Comparison of ENCODE assay signal across 8 mouse cellular contexts in genomic region chr2:30928893-30929482, GRCm38 (mm10). TPM values are rescaled to one million over a fixed set of nuclear protein-coding genes. Genes with fewer than 3 reads are reported as not detected.
DNase-seq lines count a peak whose midpoint lies in the region; ATAC-seq and TF ChIP-seq lines count a peak whose summit lies in the region.

No protein-coding gene starts in this region.

- H3K4me3 ChIP-seq in G1E (ENCODE audit: low read depth, low read length): peak overlapping the region; percentile 6; the same call in 1 of the 2 replicates
- H3K4me3 ChIP-seq in erythroblast, embryonic 14.5 days (replicated peaks): peak overlapping the region; percentile 52
- no peak overlapping the region for H3K4me3 ChIP-seq in hindbrain, embryonic 11.5 days (ENCODE audit: low read depth, low read length)
- peak overlapping the region; percentile 32 for H3K4me3 ChIP-seq in lung, embryonic 15.5 days
- peak overlapping the region; percentile 59 for H3K4me3 ChIP-seq in small intestine, adult 2 months (ENCODE audit: low read depth, low read length)

- no peak overlapping the region for H3K9ac ChIP-seq in hindbrain, embryonic 11.5 days (ENCODE audit: low read depth, low read length)
- H3K9ac ChIP-seq in lung, embryonic 15.5 days: no peak overlapping the region

- H3K36me3 ChIP-seq in G1E (replicated peaks): no peaks in the 10 kb centered on the region
- H3K36me3 ChIP-seq in erythroblast, embryonic 14.5 days (ENCODE audit: control insufficient read depth): no peaks in the 10 kb centered on the region
- H3K36me3 ChIP-seq in hindbrain, embryonic 11.5 days (ENCODE audit: control insufficient read depth, insufficient read depth, low read length): no peaks in the 10 kb centered on the region
- no peaks in the 10 kb centered on the region for H3K36me3 ChIP-seq in lung, embryonic 15.5 days
- no peaks in the 10 kb centered on the region for H3K36me3 ChIP-seq in small intestine, adult 2 months (ENCODE audit: control insufficient read depth, insufficient read depth, low read length)

- 34% methylated on average over 12 of the region's 12 CpGs for WGBS in hindbrain, embryonic 11.5 days
- WGBS in lung, embryonic 15.5 days: 31% methylated on average over 12 of the region's 12 CpGs
- WGBS in small intestine, adult 2 months: 14% methylated on average over 12 of the region's 12 CpGs

- TF ChIP-seq CTCF in G1E (IDR thresholded peaks at IDR 0.05; ENCODE audit: low read depth, low read length): no peak
- TF ChIP-seq CTCF in small intestine, adult 2 months (IDR thresholded peaks at IDR 0.05; ENCODE audit: extremely low read depth, insufficient read length, insufficient replicate concordance, low read depth, low read length): no peak

- peaks cover 41% of the 10 kb centered on the region for H3K27me3 ChIP-seq in G1E (ENCODE audit: insufficient read depth, low read length)
- H3K27me3 ChIP-seq in erythroblast, embryonic 14.5 days (ENCODE audit: control insufficient read depth): no peaks in the 10 kb centered on the region
- H3K27me3 ChIP-seq in hindbrain, embryonic 11.5 days (ENCODE audit: control insufficient read depth, insufficient read depth, low read length): no peaks in the 10 kb centered on the region
- no peaks in the 10 kb centered on the region for H3K27me3 ChIP-seq in lung, embryonic 15.5 days
- no peaks in the 10 kb centered on the region for H3K27me3 ChIP-seq in small intestine, adult 2 months (ENCODE audit: control insufficient read depth, insufficient read depth, low read length)

- peaks cover 20% of the 10 kb centered on the region for H3K4me1 ChIP-seq in G1E (ENCODE audit: insufficient read depth, low read depth, low read length)
- H3K4me1 ChIP-seq in erythroblast, embryonic 14.5 days (ENCODE audit: control insufficient read depth): peaks cover 20% of the 10 kb centered on the region
- no peaks in the 10 kb centered on the region for H3K4me1 ChIP-seq in hindbrain, embryonic 11.5 days (replicated peaks; ENCODE audit: control insufficient read depth, insufficient read depth, low read length)
- H3K4me1 ChIP-seq in lung, embryonic 15.5 days: peaks cover 42% of the 10 kb centered on the region
- peaks cover 16% of the 10 kb centered on the region for H3K4me1 ChIP-seq in small intestine, adult 2 months (ENCODE audit: control insufficient read depth, insufficient read depth, insufficient read length, low read length)

- peak; percentile 43 for TF ChIP-seq POLR2A in small intestine, adult 2 months (IDR thresholded peaks at IDR 0.05; ENCODE audit: low read depth, low read length)

- H3K27ac ChIP-seq in hindbrain, embryonic 11.5 days (ENCODE audit: low read depth, low read length): no peak overlapping the region
- H3K27ac ChIP-seq in lung, embryonic 15.5 days: peak overlapping the region; percentile 43; the same call in 1 of the 2 replicates
- H3K27ac ChIP-seq in small intestine, adult 2 months (ENCODE audit: insufficient read depth, low read depth, low read length): peak overlapping the region; percentile 69

- H3K4me2 ChIP-seq in hindbrain, embryonic 11.5 days (replicated peaks; ENCODE audit: low read depth, low read length): peak overlapping the region; percentile 52
- peak overlapping the region; percentile 68 for H3K4me2 ChIP-seq in lung, embryonic 15.5 days

- ATAC-seq in CD4-positive, CD25-positive, alpha-beta regulatory T cell, adult 4 months: no peak
- peak; percentile 54; the same call in 1 of the 2 replicates for ATAC-seq in G1E (ENCODE audit: extremely low read depth, insufficient number of reproducible peaks, low FRiP score, poor library complexity, severe bottlenecking)
- ATAC-seq in hindbrain, embryonic 11.5 days (ENCODE audit: low FRiP score): no peak
- no peak; the same call in 1 of the 2 replicates for ATAC-seq in lung, embryonic 15.5 days (ENCODE audit: borderline replicate concordance, extremely low read depth, low FRiP score, low TSS enrichment)

- H3K9me3 ChIP-seq in G1E (replicated peaks): no peaks in the 10 kb centered on the region
- H3K9me3 ChIP-seq in erythroblast, embryonic 14.5 days (ENCODE audit: control insufficient read depth, low read length): no peaks in the 10 kb centered on the region
- H3K9me3 ChIP-seq in hindbrain, embryonic 11.5 days (ENCODE audit: control insufficient read depth, low read length): no peaks in the 10 kb centered on the region
- H3K9me3 ChIP-seq in lung, embryonic 15.5 days: no peaks in the 10 kb centered on the region

- DNase-seq in CD4-positive, CD25-positive, alpha-beta regulatory T cell, adult 2 months (ENCODE audit: low read depth, low spot score): peak; percentile 20
- DNase-seq in G1E (ENCODE audit: low spot score): no peak
- DNase-seq in hindbrain, embryonic 11.5 days (ENCODE audit: low spot score): no peak
- no peak for DNase-seq in frontal cortex, postnatal 25 days (ENCODE audit: low spot score in 2 of 2)

RNA-seq across cellular contexts. Expression of gene Ptges, which starts 0.7 kb away (rescaled TPM):
- polyA plus RNA-seq in CD4-positive, CD25-positive, alpha-beta regulatory T cell, adult 4 months (2017; shearing (Covaris generic)): not detected
- not detected in 2 replicates for total RNA-seq in G1E (2014; fragmentation: Nextera tagmentation)
- total RNA-seq in G1E (2017): 0.11 and 0.12 TPM in 2 replicates
- not detected in 2 replicates for polyA plus RNA-seq in G1E (2012)
- not detected in 2 replicates for polyA plus RNA-seq in erythroblast, embryonic 14.5 days (2012)
- polyA plus RNA-seq in hindbrain, embryonic 11.5 days (2014; fragmentation: Nextera tagmentation; extraction: Ambion mirVana): 5.5 and 5.6 TPM in 2 replicates
- polyA plus RNA-seq in lung, embryonic 15.5 days (2015; fragmentation: Nextera tagmentation; extraction: Ambion mirVana): 19.3 and 24.1 TPM in 2 replicates
- 5.9 and 10.9 TPM in 2 replicates for polyA plus RNA-seq in small intestine, adult 2 months (2012; rRNA removed)

RNA-seq across cellular contexts. Expression of gene Tor1b, which starts 23.8 kb away (rescaled TPM):
- polyA plus RNA-seq in CD4-positive, CD25-positive, alpha-beta regulatory T cell, adult 4 months (2017; shearing (Covaris generic)): 10 to 100 TPM; 24.5 to 25.6 TPM
- 16.5 and 25.6 TPM in 2 replicates for total RNA-seq in G1E (2014; fragmentation: Nextera tagmentation)
- 34.0 and 36.9 TPM in 2 replicates for total RNA-seq in G1E (2017)
- 12.4 and 12.5 TPM in 2 replicates for polyA plus RNA-seq in G1E (2012)
- 0.83 and 1.4 TPM in 2 replicates for polyA plus RNA-seq in erythroblast, embryonic 14.5 days (2012)
- 18.7 and 21.5 TPM in 2 replicates for polyA plus RNA-seq in hindbrain, embryonic 11.5 days (2014; fragmentation: Nextera tagmentation; extraction: Ambion mirVana)
- 38.6 and 38.7 TPM in 2 replicates for polyA plus RNA-seq in lung, embryonic 15.5 days (2015; fragmentation: Nextera tagmentation; extraction: Ambion mirVana)
- polyA plus RNA-seq in small intestine, adult 2 months (2012; rRNA removed): 8.0 and 8.2 TPM in 2 replicates

RNA-seq across cellular contexts. Expression of gene Tor1a, which starts 38.7 kb away (rescaled TPM):
- polyA plus RNA-seq in CD4-positive, CD25-positive, alpha-beta regulatory T cell, adult 4 months (2017; shearing (Covaris generic)): 10 to 100 TPM; 66.2 to 86.1 TPM
- total RNA-seq in G1E (2014; fragmentation: Nextera tagmentation) (31.2 and 33.0 TPM in 2 replicates), G1E (2017) (45.2 and 47.0 TPM in 2 replicates)
- 94.3 and 129 TPM in 2 replicates for polyA plus RNA-seq in G1E (2012)
- polyA plus RNA-seq in erythroblast, embryonic 14.5 days (2012): 4.8 and 6.5 TPM in 2 replicates
- 73.7 and 83.5 TPM in 2 replicates for polyA plus RNA-seq in hindbrain, embryonic 11.5 days (2014; fragmentation: Nextera tagmentation; extraction: Ambion mirVana)
- 79.3 and 79.4 TPM in 2 replicates for polyA plus RNA-seq in lung, embryonic 15.5 days (2015; fragmentation: Nextera tagmentation; extraction: Ambion mirVana)
- 38.8 and 78.6 TPM in 2 replicates for polyA plus RNA-seq in small intestine, adult 2 months (2012; rRNA removed)

RNA-seq across cellular contexts. Expression of gene BC005624, which starts 53.0 kb away (rescaled TPM):
- polyA plus RNA-seq in CD4-positive, CD25-positive, alpha-beta regulatory T cell, adult 4 months (2017; shearing (Covaris generic)): 100 to 1,000 TPM in 1 of 2 experiments, 10 to 100 TPM in 1; 86.1 to 107 TPM
- total RNA-seq in G1E (2014; fragmentation: Nextera tagmentation) (28.6 and 37.8 TPM in 2 replicates), G1E (2017) (69.3 and 82.1 TPM in 2 replicates)
- polyA plus RNA-seq in G1E (2012): 17.6 and 30.9 TPM in 2 replicates
- 1.8 and 2.2 TPM in 2 replicates for polyA plus RNA-seq in erythroblast, embryonic 14.5 days (2012)
- polyA plus RNA-seq in hindbrain, embryonic 11.5 days (2014; fragmentation: Nextera tagmentation; extraction: Ambion mirVana): 67.5 and 74.6 TPM in 2 replicates
- polyA plus RNA-seq in lung, embryonic 15.5 days (2015; fragmentation: Nextera tagmentation; extraction: Ambion mirVana): 55.6 and 56.9 TPM in 2 replicates
- 5.3 and 9.0 TPM in 2 replicates for polyA plus RNA-seq in small intestine, adult 2 months (2012; rRNA removed)

RNA-seq across cellular contexts. Expression of gene Usp20, which starts 53.1 kb away (rescaled TPM):
- polyA plus RNA-seq in CD4-positive, CD25-positive, alpha-beta regulatory T cell, adult 4 months (2017; shearing (Covaris generic)): 10 to 100 TPM; 11.0 to 25.8 TPM
- 11.8 and 16.6 TPM in 2 replicates for total RNA-seq in G1E (2014; fragmentation: Nextera tagmentation)
- total RNA-seq in G1E (2017): 7.0 and 8.2 TPM in 2 replicates
- polyA plus RNA-seq in G1E (2012): 7.0 and 9.4 TPM in 2 replicates
- polyA plus RNA-seq in erythroblast, embryonic 14.5 days (2012): 0.30 and 0.32 TPM in 2 replicates
- polyA plus RNA-seq in hindbrain, embryonic 11.5 days (2014; fragmentation: Nextera tagmentation; extraction: Ambion mirVana): 14.6 and 14.8 TPM in 2 replicates
- polyA plus RNA-seq in lung, embryonic 15.5 days (2015; fragmentation: Nextera tagmentation; extraction: Ambion mirVana): 14.8 and 16.6 TPM in 2 replicates
- polyA plus RNA-seq in small intestine, adult 2 months (2012; rRNA removed): 5.1 TPM in 2 replicates
